Mouse (Mus musculus) layer of hippocampus, adult 8-10 months (tissue): ENCODE data around the gene Cldn15. TPM values are rescaled to one million over a fixed set of nuclear protein-coding genes. Genes with fewer than 3 reads are reported as not detected.
"Not testable (repeated sequence)": the region's sequence is repeated elsewhere in the genome, so short reads cannot be mapped to it uniquely, and the experiment has no call there.

ENCODE experiments used
- DNase-seq, 2 experiments: peaks; one replicate each; pipeline ENCODE4 v3.0.0; 2022; ENCODE audit warnings: low spot score in 2 of 2
- total RNA-seq, 4 experiments: library from RNA; stranded (reverse); gene quantifications; 2 replicates each; pipeline ENCODE4 v1.2.4; 2022

Cldn15 gene
- total RNA-seq, 4 experiments from 2014 or later: 0.27 to 0.33 TPM; not detected in 2

GRCm38 (mm10) chr5:136949551-136950336, 16.7 kb upstream of the Cldn15 start:
- DNase-seq: not testable (repeated sequence)

- DNase-seq: no peak
Observed at GRCm38 (mm10) chr5:136950521-136950920, 15.9 kb upstream of the Cldn15 start.

GRCm38 (mm10) chr5:136952153-136952552, 14.3 kb upstream of the Cldn15 start:
- DNase-seq: no peak

GRCm38 (mm10) chr5:136953015-136953414, 13.4 kb upstream of the Cldn15 start, which contains the start of gene Fis1:
Gene Fis1 (plus strand): TSS chr5:136953275.
- peak; percentile 94 to 95 for DNase-seq

DNA sequence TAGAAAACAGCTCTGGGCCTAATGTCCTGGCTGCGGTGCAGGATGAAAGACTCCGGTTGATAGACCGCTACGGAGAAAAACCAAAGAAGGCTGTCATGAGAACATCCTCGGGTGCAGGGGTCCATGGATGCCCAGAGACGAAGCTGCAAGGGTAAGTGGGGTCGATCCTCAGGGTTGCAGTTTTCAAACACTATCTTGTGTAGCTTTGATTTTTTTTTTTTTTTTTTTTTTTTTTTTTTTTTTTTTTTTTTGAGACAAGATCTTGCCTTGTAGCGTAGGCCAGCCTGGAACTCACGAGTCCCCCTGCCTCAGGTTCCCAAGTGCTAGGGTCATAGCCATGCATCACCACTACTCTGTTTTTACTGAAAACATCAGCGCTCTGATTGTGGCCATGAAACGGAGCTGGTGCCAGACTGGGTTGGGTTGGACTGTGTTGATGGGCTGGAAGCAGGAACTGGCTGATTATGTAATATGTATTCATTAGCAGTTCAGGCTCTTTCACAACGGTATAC, 12.9 kb upstream of the Cldn15 start:
- DNase-seq: peak in 1 of 2 experiments; percentile 49

GRCm38 (mm10) chr5:136955622-136956021, 10.8 kb upstream of the Cldn15 start:
- DNase-seq: no peak

DNA sequence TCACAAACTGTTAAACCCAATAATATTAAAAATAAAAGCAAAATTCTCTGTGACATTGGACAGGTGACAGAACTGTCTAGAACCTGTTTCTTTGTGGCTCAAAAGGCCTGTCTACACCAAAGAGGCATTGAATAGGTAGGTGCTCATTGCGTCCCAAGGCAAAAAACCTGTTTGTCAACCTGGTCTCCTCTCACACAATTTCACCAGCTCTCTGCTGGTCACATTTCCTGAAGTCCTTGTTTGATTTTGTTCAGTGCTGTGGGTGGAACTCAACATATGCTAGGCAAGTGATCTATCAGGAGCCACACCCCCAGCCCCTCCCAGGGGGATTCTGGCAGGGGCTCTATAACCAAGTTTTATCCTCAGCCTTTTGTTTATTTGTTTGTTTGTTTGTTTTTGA, 9.2 kb upstream of the Cldn15 start:
- DNase-seq: no peak

DNA sequence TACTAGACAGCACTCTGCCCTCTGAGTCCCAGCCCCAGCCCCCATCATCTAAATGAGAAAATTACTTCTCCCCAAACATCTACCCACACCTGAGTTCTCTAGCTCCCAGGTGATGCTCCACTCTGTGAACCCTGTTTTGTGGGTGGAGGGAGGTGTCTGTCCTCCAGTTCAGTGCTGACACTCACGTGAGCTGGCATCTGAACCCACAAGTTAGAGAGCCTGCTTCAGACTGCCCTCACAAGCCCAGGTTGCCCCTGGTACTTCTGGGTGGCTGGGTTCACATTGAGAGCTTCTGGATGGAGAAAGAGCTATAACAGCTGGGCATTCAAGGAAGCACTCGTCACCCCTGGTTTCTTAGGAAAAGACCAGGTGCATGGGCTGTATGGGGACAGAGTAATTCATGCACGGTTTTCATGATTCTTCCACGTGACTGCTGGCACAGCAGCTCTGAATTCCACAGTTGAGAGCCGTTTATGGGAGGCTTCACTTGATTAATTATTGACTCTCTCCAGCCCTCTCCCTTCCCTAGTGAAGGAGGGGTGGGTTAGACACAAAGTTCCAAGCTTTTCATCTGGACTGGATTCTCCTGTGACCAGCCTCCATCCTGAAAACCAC, 7.3 kb upstream of the Cldn15 start:
- DNase-seq: no peak

GRCm38 (mm10) chr5:136960053-136960452, 6.4 kb upstream of the Cldn15 start:
- no peak for DNase-seq

DNA sequence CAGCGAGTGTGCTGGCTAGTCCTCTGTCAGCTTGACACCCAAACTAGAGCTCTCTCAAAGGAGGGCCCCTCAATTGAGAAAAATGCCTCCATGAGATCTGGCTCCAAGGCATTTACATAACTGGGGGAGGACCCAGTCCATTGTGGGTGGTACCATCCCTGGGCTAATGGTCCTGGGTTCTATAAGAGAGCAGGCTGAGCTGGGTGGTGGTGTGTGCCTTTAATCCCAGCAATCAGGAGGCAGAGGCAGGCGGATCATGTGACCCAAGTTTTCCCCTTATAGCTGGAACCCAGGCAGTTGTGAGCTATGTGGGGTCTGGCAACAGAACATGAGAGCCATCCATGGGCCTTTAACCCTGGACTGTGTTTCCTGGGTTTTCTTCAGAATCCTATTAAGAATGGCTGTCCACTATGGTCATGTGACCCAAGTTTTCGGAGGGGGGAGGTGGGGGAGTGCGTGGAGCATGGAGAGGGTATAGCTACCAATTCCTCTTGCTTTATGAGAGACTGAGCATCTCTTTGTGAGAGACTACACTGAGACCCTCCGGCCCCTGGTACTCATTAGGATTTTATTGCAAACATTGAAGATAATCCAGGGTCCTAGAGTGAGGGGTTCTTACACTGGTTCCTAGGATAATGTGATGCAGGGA, 5.0 kb upstream of the Cldn15 start:
- no peak for DNase-seq

GRCm38 (mm10) chr5:136961983-136962461, 4.4 kb upstream of the Cldn15 start:
- peak; percentile 89 to 91 for DNase-seq

DNA sequence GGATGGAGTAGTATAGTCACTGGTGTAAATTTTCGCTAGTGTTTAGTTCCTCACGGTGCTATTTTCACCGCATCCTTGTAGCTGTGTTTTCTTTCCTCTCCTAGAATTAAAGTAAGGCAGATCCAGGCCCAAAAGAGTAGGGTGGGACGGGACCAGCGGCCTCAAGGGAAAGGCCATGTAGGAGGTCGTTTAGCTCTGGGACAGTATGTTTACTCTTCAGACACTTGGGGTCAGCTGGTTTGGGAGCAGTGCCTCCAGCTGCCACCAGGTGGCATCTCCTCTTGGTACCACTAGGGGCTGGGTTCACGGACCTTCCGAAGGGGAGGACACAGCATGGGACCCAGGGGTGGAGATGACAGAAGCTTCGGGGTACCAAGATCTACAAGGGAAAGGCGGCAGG, 3.9 kb upstream of the Cldn15 start:
- DNase-seq: peak; percentile 76 to 78

DNA sequence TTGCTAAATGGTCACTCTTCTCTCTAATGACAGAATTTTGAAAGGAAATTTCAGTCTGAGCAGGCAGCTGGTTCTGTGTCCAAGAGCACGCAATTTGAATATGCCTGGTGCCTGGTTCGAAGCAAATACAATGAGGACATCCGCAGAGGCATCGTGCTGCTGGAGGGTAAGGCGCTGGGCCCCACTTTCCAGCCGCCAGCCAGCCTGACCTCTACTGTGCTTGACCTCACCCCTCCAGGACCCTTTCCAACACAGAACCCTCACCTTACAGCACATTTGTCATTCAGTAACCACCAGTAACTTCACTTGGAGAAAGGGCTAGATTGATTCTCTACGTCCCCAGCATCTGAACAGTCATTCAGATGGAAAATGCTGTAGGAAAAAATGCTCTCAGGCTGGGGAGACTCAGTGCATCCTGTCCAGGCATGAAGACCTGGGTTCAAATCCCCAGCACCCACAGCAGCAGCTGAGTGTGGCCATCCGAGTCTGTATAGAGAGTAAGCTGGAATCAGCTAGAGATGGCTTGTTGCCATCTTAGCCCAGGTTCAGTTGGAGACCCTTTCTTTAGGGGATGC, 3.4 kb upstream of the Cldn15 start:
- DNase-seq: no peak

DNA sequence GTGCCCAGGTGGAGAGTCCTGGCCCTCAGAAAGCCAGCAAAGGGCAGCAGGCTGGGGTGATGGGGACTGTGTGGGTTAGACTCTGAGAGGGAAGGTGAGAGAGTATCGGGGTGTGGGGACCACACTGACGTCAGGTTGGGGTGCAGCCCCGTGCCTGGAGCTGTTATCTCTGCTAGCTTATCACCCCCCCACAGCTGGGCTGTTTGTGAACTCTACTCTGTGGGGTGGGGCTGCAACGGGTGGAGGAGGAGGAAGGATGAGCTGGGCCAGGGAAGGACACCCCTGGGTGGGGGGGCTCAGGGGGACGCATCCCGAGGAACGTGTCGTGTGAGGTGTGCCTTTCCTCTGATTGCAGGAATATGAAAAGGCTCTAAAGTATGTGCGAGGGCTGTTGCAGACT, 1.2 kb upstream of the Cldn15 start:
- DNase-seq: no peak

DNA sequence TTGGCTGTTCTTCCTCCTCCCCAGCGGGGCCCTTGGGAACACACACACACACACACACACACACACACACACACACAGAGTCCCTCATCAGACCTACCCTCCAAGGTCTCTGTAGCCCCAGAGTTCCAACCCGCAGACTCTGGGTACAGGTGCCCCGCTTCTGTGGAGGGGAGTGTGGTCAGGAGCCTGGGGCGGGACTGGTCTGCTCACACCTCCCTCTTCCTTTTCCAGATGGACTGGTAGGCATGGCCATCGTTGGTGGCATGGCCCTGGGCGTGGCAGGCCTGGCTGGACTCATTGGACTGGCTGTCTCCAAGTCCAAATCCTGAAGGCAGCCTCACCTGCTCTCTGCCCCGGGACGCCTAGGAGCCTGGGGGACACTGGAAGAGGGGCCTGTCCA, 730 bp upstream of the Cldn15 start:
- DNase-seq: no peak

- no peak for DNase-seq
Observed at GRCm38 (mm10) chr5:136966861-136967455, 542 bp downstream of the Cldn15 start.

DNA sequence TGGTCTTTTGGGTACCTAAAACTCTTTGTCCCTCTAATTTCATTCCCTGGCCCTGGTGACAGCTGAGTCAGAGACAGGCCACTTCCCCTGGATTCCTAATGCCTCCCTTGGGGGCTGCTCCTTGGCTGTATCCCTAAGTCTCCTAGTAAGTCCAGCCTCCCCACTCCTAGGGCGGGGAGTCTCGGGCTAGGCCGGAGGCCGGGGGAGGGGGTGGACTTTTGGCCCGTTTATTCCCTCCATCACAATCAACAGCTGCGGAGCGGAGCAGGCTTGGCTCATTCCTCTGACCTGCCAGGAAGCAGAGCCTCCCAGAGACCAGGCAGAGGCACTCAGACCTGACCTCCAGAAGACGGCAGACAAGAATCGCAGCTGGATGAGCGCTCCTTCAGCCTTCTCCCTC, 1.2 kb downstream of the Cldn15 start:
- DNase-seq: no peak

GRCm38 (mm10) chr5:136970703-136971102, 4.3 kb downstream of the Cldn15 start:
- peak in 1 of 2 experiments; percentile 48 for DNase-seq

DNA sequence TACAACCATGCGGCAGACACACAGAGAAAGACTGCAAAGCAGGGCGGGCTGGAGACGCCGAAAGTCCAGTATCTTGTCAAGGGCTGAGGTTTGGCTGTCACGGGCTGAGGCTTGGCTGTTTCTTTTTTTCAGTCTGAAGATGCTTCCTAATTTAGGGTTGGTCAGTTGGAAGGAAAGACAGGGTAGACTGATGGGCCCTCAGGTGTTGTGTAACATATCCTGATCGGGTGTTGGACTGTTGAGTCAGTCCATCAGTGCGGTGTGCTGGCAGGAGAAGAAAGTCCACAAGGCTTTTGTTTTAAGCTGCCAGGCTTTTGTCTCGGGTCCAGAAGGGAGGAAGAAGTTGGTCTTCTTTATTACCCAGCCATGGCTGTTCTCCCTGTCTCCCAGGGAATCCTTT, 7.3 kb downstream of the Cldn15 start:
- DNase-seq: no peak

GRCm38 (mm10) chr5:136977769-136978168, 11.4 kb downstream of the Cldn15 start:
- DNase-seq: no peak

- peak in 1 of 2 experiments; percentile 2 for DNase-seq
Observed at GRCm38 (mm10) chr5:136979762-136980161, 13.3 kb downstream of the Cldn15 start.
